Mouse (Mus musculus): ENCODE measurements around the gene Aldh5a1.

Gene Aldh5a1

GRCm38 (mm10) chr13:24930591-24930990 is 6.9 kb downstream of the Aldh5a1 start:
- no peak for DNase-seq

DNA sequence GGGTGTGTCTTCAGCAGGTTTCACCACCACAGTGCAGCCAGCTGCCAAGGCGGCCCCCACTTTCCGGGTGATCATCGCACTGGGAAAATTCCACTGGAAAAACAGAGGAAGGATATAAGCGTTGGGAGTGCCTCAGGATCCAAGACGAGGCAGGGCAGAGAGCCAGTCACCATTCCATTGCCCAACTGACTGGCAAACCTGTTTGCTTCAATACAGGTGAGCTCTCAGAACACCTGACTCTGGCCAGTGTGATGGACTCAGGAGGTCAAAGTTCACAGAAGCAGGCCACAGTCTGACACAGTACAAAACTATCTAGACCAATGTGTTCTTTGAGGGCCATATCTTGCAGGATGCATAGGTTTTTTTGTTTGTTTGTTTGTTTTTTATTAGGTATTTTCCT is 13.5 kb downstream of the Aldh5a1 start:
- DNase-seq: peak; percentile 30

DNA sequence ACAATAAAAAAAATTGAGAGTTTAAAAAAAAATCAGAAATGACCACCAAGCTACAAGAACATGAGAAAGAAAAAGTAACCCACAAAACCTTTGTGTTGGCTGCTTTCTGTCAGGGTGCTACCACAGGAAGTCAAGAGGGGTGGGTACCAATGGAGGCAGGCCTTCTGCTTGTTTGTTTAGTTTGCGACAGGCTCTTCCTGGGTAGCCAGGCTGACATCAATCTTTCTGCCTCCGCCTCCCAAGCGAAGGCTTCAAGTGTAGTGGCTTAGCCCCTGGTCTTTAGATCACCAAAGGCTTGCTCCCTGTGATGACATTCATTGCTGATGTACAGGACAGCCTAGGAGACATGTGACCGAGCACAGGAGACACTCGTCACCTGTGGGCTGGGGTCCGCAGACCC is 16.2 kb downstream of the Aldh5a1 start:
- DNase-seq: peak; percentile 36

- peak; percentile 69 for DNase-seq
Observed at GRCm38 (mm10) chr13:24920333-24920977, 17.0 kb downstream of the Aldh5a1 start.

DNA sequence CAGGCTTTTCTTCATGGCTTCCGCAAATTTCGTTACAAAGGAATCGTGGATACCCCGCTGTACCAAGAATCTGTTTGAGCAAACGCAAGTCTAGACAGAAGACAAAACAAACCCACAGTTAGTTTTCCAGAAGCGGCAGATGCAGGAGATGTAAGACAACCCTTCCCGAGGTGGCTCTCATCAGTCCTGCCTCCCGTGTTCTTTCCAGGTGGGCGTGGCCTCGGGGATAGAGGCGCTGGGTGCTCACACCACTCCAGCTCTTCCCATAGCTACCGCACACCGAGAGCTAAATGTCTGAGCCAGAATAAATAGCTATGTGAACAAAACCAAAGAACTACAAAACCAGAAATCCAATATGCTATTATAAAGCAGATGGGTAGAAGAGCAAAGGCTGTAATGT is 21.6 kb downstream of the Aldh5a1 start:
- DNase-seq: no peak

- DNase-seq: peak; percentile 29
Observed at GRCm38 (mm10) chr13:24914915-24915314, 22.5 kb downstream of the Aldh5a1 start.

DNA sequence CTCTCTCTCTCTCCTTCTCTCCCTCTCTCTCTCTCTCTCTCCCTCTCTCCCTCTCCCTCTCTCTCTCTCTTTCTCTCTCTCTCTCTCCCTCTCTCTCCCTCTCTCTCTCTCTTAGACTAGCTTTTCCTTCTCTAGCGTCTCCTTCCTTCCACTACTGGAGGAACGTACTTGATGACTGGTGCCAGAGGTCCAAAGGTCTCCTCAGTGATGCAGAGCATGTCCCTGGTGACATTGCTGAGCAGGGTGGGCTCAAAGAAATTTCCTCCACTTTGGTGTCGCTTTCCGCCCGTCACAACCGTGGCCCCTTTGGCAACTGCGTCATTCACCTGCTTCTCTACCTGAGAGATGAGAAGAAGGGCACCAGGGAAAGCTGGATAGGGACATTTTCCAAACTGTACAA is 23.9 kb downstream of the Aldh5a1 start:
- no peak for DNase-seq

GRCm38 (mm10) chr13:24909112-24909511 is 28.3 kb downstream of the Aldh5a1 start:
- no peak for DNase-seq

- peak; percentile 33 for DNase-seq
Observed at GRCm38 (mm10) chr13:24906831-24907570, 30.5 kb downstream of the Aldh5a1 start.

- DNase-seq: no peak
Observed at GRCm38 (mm10) chr13:24905422-24905821, 32.0 kb downstream of the Aldh5a1 start.

DNA sequence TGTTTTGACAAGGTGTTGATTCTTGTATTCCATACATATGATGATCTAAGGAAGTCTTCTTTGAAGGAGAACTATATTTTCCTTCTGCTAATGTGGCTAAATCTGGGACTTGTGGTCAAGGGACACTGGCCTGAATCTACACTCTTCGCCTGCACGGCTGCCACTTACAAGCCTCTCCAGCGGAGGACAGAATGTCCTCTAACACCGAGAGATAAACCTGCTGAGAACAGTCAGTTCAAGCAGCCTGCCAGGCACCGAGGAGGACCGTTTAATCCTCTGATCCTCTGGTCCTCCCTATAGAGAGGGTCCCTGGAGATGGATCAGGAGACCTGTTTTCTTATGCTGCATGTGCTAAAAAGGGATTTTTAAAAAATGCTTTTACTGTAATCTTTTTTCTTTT is 34.0 kb downstream of the Aldh5a1 start:
- DNase-seq: peak; percentile 12

GRCm38 (mm10) chr13:24901916-24902315 is 35.5 kb downstream of the Aldh5a1 start:
- DNase-seq: no peak

GRCm38 (mm10) chr13:24893880-24894279 is 43.6 kb downstream of the Aldh5a1 start:
- DNase-seq: no peak

GRCm38 (mm10) chr13:24892516-24892915 is 44.9 kb downstream of the Aldh5a1 start:
- no peak for DNase-seq

- no peak for DNase-seq
Observed at GRCm38 (mm10) chr13:24889554-24889953, 47.9 kb downstream of the Aldh5a1 start.

GRCm38 (mm10) chr13:24882411-24882810 is 55.0 kb downstream of the Aldh5a1 start:
- peak; percentile 33 for DNase-seq

GRCm38 (mm10) chr13:24880704-24881103 is 56.8 kb downstream of the Aldh5a1 start:
- no peak for DNase-seq

DNA sequence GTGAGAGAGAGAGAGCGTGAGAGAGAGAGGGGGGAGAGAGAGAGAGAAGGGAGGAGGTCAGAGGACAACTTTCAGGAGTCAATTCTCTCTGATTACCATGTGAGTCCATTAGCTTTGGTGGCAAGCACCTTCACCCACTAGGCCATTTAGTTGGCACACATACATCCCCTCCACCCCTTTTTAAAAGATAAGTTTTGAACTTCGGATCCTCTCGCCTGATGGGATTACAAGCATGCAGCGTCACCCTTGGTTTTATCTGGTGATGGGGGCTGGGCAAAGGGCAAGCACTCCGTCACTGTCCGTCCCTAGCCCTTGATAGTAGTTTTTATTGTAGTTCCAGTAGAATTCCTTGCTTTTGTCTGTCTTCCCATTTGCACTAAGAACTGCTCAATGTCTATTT is 57.3 kb downstream of the Aldh5a1 start:
- no peak for DNase-seq

DNA sequence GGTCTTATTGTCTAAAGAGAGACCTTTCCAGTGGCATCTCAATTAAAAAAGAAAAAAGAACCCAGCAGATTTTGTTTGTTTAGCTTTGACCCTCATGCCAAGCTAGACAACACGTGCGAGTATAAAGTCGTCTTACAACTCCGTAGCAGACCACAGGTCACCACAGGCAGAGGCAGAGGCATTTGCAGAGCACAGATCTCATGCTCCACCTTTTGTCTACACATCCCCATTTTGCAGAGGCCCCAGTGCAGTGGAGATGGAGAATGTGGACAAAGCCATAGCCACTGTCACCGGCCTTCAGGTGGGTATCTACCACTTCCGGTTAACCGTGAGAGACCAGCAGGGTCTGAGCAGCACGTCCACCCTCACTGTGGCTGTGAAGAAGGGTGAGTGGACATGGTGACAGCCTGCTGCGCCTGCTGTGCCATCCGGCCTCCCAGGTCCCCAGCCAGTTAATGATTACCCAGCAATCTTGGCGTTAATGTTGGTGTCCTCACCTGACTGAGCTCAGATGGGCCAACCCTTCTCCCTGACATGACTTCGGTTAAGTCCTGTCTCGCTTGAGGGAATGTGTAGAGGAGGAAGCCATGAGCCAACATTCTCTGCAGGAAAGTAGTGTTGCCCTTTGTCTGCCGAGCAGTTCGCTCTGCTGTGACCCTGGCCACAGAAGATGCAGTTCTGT is 58.0 kb downstream of the Aldh5a1 start:
- DNase-seq: no peak

- DNase-seq: no peak
Observed at GRCm38 (mm10) chr13:24868233-24868632, 69.2 kb downstream of the Aldh5a1 start.

GRCm38 (mm10) chr13:24867789-24868188 is 69.7 kb downstream of the Aldh5a1 start:
- DNase-seq: no peak

DNA sequence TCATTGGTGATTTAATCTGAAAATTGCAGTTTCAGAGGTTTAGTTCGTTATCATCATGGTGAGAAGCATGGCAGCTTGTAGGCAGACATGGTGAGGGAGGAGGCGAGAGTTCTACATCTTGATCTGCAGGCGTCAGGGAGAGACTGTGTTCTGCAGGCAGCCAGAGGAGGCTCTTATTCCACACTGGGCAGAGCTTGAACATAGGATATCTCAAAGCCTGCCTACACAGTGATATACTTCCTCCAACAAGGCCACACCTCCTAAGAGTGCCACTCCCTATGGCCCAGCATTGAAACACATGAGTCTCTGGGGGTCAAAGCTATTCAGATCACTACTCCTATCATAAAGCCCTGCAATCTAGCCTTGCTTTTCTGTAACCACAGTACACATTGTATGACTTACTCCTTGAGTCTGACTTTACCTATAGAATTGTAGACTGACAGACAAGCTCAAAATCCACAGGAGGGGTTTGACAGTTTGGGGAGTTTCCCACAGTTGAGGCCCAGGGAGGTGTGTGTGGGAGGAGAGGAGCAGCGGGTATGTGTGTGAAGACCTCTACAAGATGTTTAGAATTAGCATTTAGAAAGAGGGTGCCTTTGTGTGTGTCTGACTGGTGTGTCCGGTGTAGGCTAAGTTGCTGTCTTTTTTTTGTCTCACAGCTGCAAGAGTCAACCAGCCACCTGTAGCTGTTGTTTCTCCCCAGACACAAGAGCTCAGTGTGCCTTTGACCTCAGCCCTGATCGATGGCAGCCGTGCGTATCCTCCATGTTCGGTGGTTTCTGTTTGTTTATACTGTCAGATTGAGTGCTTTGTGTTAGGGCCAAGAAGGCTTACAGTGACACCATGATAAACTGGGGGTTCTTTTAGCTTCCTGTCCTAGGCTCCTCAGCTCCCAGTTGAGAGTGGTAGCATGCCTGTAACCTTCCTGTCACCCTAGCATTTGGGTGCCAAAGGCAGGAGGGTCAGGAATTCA is 70.7 kb downstream of the Aldh5a1 start:
- no peak for DNase-seq

DNA sequence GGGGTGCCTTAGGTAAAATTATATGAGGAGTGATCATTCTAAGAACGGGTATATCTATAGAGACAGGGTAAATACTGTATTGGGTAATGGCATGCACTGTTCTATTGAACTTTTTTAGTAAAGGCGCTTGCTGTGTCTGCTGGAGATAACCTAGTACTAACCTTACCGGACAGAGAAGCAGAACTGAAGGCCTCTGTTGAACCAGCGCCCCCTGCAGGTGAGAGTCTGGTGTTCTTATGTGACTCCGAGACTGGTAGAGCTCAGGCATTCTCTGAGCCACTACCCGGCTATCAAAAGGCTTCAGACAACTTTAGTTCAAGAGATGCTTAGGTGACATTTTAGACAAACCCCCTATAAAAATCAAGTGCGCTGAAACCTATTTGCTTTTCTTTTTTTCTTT is 74.9 kb downstream of the Aldh5a1 start:
- peak; percentile 84 for DNase-seq

Data from lung, postnatal 36 days (tissue).